Mouse (Mus musculus) CH12.LX (cell line): ENCODE data around the gene Cyp3a25. TPM values are rescaled to one million over a fixed set of nuclear protein-coding genes. Genes with fewer than 3 reads are reported as not detected.

Experiments used
- DNase-seq: peaks from one replicate; pipeline ENCODE4 v3.0.0-alpha.2; 2013; ENCODE audit errors: extremely low read depth
- H3K27ac ChIP-seq: 2 replicates; pipeline ENCODE4 v1.5.1; 2012; ENCODE audit warnings: low read depth, mild to moderate bottlenecking, control low read depth, moderate library complexity; ENCODE audit not compliant: insufficient read depth
- H3K27me3 ChIP-seq: replicated peaks from 2 replicates; pipeline ENCODE3; 2012; ENCODE audit warnings: inconsistent platforms
- H3K36me3 ChIP-seq, 2 experiments: replicated peaks in 1 of 2; 2 replicates each; pipeline versions ENCODE3 to v1.6.1; 2012; ENCODE audit warnings: inconsistent platforms in 1 of 2, low read length in 1 of 2, mild to moderate bottlenecking in 1 of 2, mixed read lengths in 1 of 2, moderate library complexity in 1 of 2; ENCODE audit not compliant: control insufficient read depth in 1 of 2, insufficient read depth in 1 of 2
- H3K4me1 ChIP-seq, 2 experiments: 2 replicates each; pipeline ENCODE4 v1.6.1; 2012; ENCODE audit warnings: inconsistent platforms in 1 of 2, moderate library complexity in 1 of 2; ENCODE audit not compliant: insufficient read depth in 2 of 2, control insufficient read depth in 1 of 2
- H3K4me2 ChIP-seq: 2 replicates; pipeline ENCODE4 v1.6.1; 2012; ENCODE audit warnings: low read depth, mild to moderate bottlenecking, control low read depth; ENCODE audit not compliant: poor library complexity, insufficient read depth, severe bottlenecking
- H3K4me3 ChIP-seq, 3 experiments: fragments of 150-350 bp in 1 of 3; sonication (generic) in 1 of 3; replicated peaks in 1 of 3; 2 replicates each; pipeline versions ENCODE3 to v1.5.1; 2011 to 2012; ENCODE audit warnings: low read depth in 2 of 3, low read length in 2 of 3, mild to moderate bottlenecking in 2 of 3, moderate library complexity in 2 of 3, control low read depth in 1 of 3, improper control_type of control experiment in 1 of 3, inconsistent platforms in 1 of 3, mixed read lengths in 1 of 3; ENCODE audit not compliant: poor library complexity in 1 of 3
- H3K79me2 ChIP-seq: replicated peaks from 2 replicates; pipeline ENCODE4 v1.6.1; 2012; ENCODE audit warnings: mild to moderate bottlenecking, moderate library complexity; ENCODE audit not compliant: control insufficient read depth, poor library complexity, insufficient read depth, severe bottlenecking; ENCODE audit errors: extremely low read depth
- H3K9ac ChIP-seq: 2 replicates; pipeline ENCODE4 v1.6.1; 2012; ENCODE audit warnings: low read depth, mild to moderate bottlenecking, control low read depth, moderate library complexity; ENCODE audit not compliant: insufficient read depth
- H3K9me3 ChIP-seq: replicated peaks from 2 replicates; pipeline ENCODE3; 2012; ENCODE audit warnings: low read length, inconsistent platforms, mixed read lengths
- ELF1 ChIP-seq: IDR thresholded peaks from 2 replicates; pipeline ENCODE4 v1.6.1; 2014; ENCODE audit warnings: low read depth, mild to moderate bottlenecking, inconsistent platforms, low read length, improper control_type of control experiment
- ETS1 ChIP-seq: conservative IDR thresholded peaks from 2 replicates; pipeline ENCODE4 v1.6.1; 2012; ENCODE audit warnings: low read depth, mild to moderate bottlenecking, inconsistent platforms, low read length, improper control_type of control experiment, moderate library complexity
- HCFC1 ChIP-seq: IDR thresholded peaks from 2 replicates; pipeline ENCODE4 v1.6.1; 2012; ENCODE audit warnings: low read depth, mild to moderate bottlenecking, inconsistent platforms, low read length, improper control_type of control experiment
- JUN ChIP-seq: IDR thresholded peaks from 2 replicates; pipeline ENCODE4 v1.6.1; 2011; ENCODE audit warnings: low read depth, mild to moderate bottlenecking, low read length, improper control_type of control experiment, moderate library complexity; ENCODE audit not compliant: insufficient read depth
- JUND ChIP-seq: conservative IDR thresholded peaks from 2 replicates; pipeline ENCODE4 v1.6.1; 2011; ENCODE audit warnings: low read depth, low read length, improper control_type of control experiment
- MAZ ChIP-seq: IDR thresholded peaks from 2 replicates; pipeline ENCODE4 v1.6.1; 2012; ENCODE audit warnings: low read depth, mild to moderate bottlenecking, inconsistent platforms, low read length, improper control_type of control experiment, moderate library complexity
- MXI1 ChIP-seq: IDR thresholded peaks from 2 replicates; pipeline ENCODE4 v1.6.1; 2011; ENCODE audit warnings: mild to moderate bottlenecking, low read depth, low read length, improper control_type of control experiment
- NELFE ChIP-seq: IDR thresholded peaks from 2 replicates; pipeline ENCODE4 v1.6.1; 2011; ENCODE audit warnings: low read depth, low read length, improper control_type of control experiment
- PAX5 ChIP-seq: IDR thresholded peaks from 2 replicates; pipeline ENCODE4 v1.6.1; 2012; ENCODE audit warnings: low read length, inconsistent platforms, mixed read lengths
- RAD21 ChIP-seq: IDR thresholded peaks from 2 replicates; pipeline ENCODE4 v1.6.1; 2011; ENCODE audit warnings: low read depth, mild to moderate bottlenecking, low read length, improper control_type of control experiment, moderate library complexity
- RCOR1 ChIP-seq: conservative IDR thresholded peaks from 2 replicates; pipeline ENCODE4 v1.6.1; 2012; ENCODE audit warnings: low read depth, mild to moderate bottlenecking, inconsistent platforms, low read length, improper control_type of control experiment
- SIN3A ChIP-seq: IDR thresholded peaks from 2 replicates; pipeline ENCODE4 v1.6.1; 2012; ENCODE audit warnings: low read length, improper control_type of control experiment, inconsistent platforms
- USF1 ChIP-seq: IDR thresholded peaks from 2 replicates; pipeline ENCODE4 v1.6.1; 2014; ENCODE audit warnings: low read depth, mild to moderate bottlenecking, inconsistent platforms, low read length, improper control_type of control experiment
- ZNF384 ChIP-seq: IDR thresholded peaks from 2 replicates; pipeline ENCODE4 v1.6.1; 2012; ENCODE audit warnings: low read depth, low read length, improper control_type of control experiment, inconsistent platforms
- dilution Hi-C: fragments of 300-500 bp; cut with MboI; formaldehyde crosslinking; loops from 2 replicates; pipeline ENCODE4 v1.14.3; 2020; ENCODE audit warnings: low sequenced_read_pairs; ENCODE audit not compliant: extremely low pct_unique_long_range_greater_than_20kb, extremely low pct_ligation_motif_present
- in situ Hi-C: fragments of 300-500 bp; cut with MboI; formaldehyde crosslinking; loops from 3 replicates; pipeline ENCODE4 v1.14.3; 2019; ENCODE audit warnings: low sequenced_read_pairs, low pct_ligation_motif_present, low pct_unique_long_range_greater_than_20kb, mixed read lengths
- polyA plus RNA-seq: library from polyadenylated mRNA; unstranded; fragments of >175 nt; gene quantifications from 2 replicates; pipeline ENCODE4 v1.2.1, GENCODE M21; 2012; ENCODE audit warnings: low read depth; ENCODE audit not compliant: insufficient read length
- total RNA-seq, 2 experiments: library from RNA; depleted of rRNA; stranded (reverse); fragments of 300-350 nt in 1 of 2; fragments of >200 nt in 1 of 2; gene quantifications; 2 replicates each; pipeline ENCODE4 v1.2.3; 2012 to 2014

The Cyp3a25 gene
- total and polyA plus RNA-seq, 3 experiments, result not detected

GRCm38 (mm10) chr5:146011251-146011650, 1.8 kb upstream of the Cyp3a25 start:
- no peak for TF ChIP-seq NELFE
- TF ChIP-seq RAD21, result no peak
- no peak for TF ChIP-seq JUN
- TF ChIP-seq JUND, result no peak
- no peak for TF ChIP-seq HCFC1
- TF ChIP-seq SIN3A, result no peak
- no peak for TF ChIP-seq PAX5
- no peak for TF ChIP-seq RCOR1
- dilution Hi-C loops, result no loop called here
- in situ Hi-C loops, result no loop called here

GRCm38 (mm10) chr5:145967080-145967479, 42.3 kb downstream of the Cyp3a25 start:
- H3K9me3 ChIP-seq, result peaks cover 13% of the 10 kb centered on the region
- H3K4me2 ChIP-seq, result no peak overlapping the region
- H3K27ac ChIP-seq, result no peak overlapping the region
- TF ChIP-seq JUN (no peak), MXI1 (no peak), ETS1 (no peak), USF1 (no peak), MAZ (no peak), NELFE (no peak), HCFC1 (no peak), JUND (no peak), ZNF384 (no peak), ELF1 (no peak)
- no peaks in the 10 kb centered on the region for H3K36me3 ChIP-seq
- no peaks in the 10 kb centered on the region for H3K4me1 ChIP-seq
- no peaks in the 10 kb centered on the region for H3K27me3 ChIP-seq
- H3K4me3 ChIP-seq, result no peak overlapping the region
- H3K79me2 ChIP-seq, result no peaks in the 10 kb centered on the region
- in situ Hi-C loops (no loop called here), dilution Hi-C loops (no loop called here)
- H3K9ac ChIP-seq, result no peak overlapping the region
- no peak for DNase-seq

More at GRCm38 (mm10) chr5:146011251-146011650, 1.8 kb upstream of the Cyp3a25 start:
- Histone ChIP-seq H3K4me2 (no peak overlapping the region), H3K79me2 (no peaks in the 10 kb centered on the region), H3K4me1 (no peaks in the 10 kb centered on the region), H3K36me3 (no peaks in the 10 kb centered on the region), H3K9me3 (no peaks in the 10 kb centered on the region), H3K4me3 (no peak overlapping the region), H3K9ac (no peak overlapping the region), H3K27ac (no peak overlapping the region), H3K27me3 (no peaks in the 10 kb centered on the region)
- DNase-seq, result no peak

Other genes with a start within 250 kb of the Cyp3a25 start
- not detected in 2 replicates for gene Cyp3a44, start 203.7 kb downstream of the Cyp3a25 start, total RNA-seq (2012; rRNA removed)
- not detected in 2 replicates for gene Cyp3a44, start 203.7 kb downstream of the Cyp3a25 start, total RNA-seq (2014; rRNA removed)
- not detected in 2 replicates for gene Cyp3a44, start 203.7 kb downstream of the Cyp3a25 start, polyA plus RNA-seq
- gene Cyp3a11, start 129.7 kb downstream of the Cyp3a25 start, total RNA-seq (2012; rRNA removed), result not detected in 2 replicates
- gene Cyp3a11, start 129.7 kb downstream of the Cyp3a25 start, total RNA-seq (2014; rRNA removed), result not detected in 2 replicates
- not detected in 2 replicates for gene Cyp3a11, start 129.7 kb downstream of the Cyp3a25 start, polyA plus RNA-seq
- not detected in 2 replicates for gene Cyp3a59, start 69.6 kb upstream of the Cyp3a25 start, total RNA-seq (2012; rRNA removed)
- gene Cyp3a59, start 69.6 kb upstream of the Cyp3a25 start, total RNA-seq (2014; rRNA removed), result not detected in 2 replicates
- gene Cyp3a59, start 69.6 kb upstream of the Cyp3a25 start, polyA plus RNA-seq, result not detected in 2 replicates
- gene Gm5565, start 150.9 kb upstream of the Cyp3a25 start, total RNA-seq (2012; rRNA removed), result not detected in 2 replicates
- not detected in 2 replicates for gene Gm5565, start 150.9 kb upstream of the Cyp3a25 start, total RNA-seq (2014; rRNA removed)
- gene Gm5565, start 150.9 kb upstream of the Cyp3a25 start, polyA plus RNA-seq, result not detected in 2 replicates
- not detected in 2 replicates for gene Gm6309, start 161.1 kb upstream of the Cyp3a25 start, total RNA-seq (2012; rRNA removed)
- gene Gm6309, start 161.1 kb upstream of the Cyp3a25 start, total RNA-seq (2014; rRNA removed), result not detected in 2 replicates
- not detected in 2 replicates for gene Gm6309, start 161.1 kb upstream of the Cyp3a25 start, polyA plus RNA-seq
- gene 1700001J03Rik, start 175.7 kb upstream of the Cyp3a25 start, total RNA-seq (2012; rRNA removed), result not detected in 2 replicates
- gene 1700001J03Rik, start 175.7 kb upstream of the Cyp3a25 start, total RNA-seq (2014; rRNA removed), result not detected in 2 replicates
- 0.44 TPM in 1 of 2 replicates, not detected in the other for gene 1700001J03Rik, start 175.7 kb upstream of the Cyp3a25 start, polyA plus RNA-seq
- 20.7 and 21.4 TPM in 2 replicates for gene Rnf6, start 211.9 kb upstream of the Cyp3a25 start, total RNA-seq (2012; rRNA removed)
- gene Rnf6, start 211.9 kb upstream of the Cyp3a25 start, total RNA-seq (2014; rRNA removed), result 15.9 and 19.1 TPM in 2 replicates
- 22.7 and 24.1 TPM in 2 replicates for gene Rnf6, start 211.9 kb upstream of the Cyp3a25 start, polyA plus RNA-seq
- 52.6 and 55.0 TPM in 2 replicates for gene Cdk8, start 221.6 kb upstream of the Cyp3a25 start, total RNA-seq (2012; rRNA removed)
- gene Cdk8, start 221.6 kb upstream of the Cyp3a25 start, total RNA-seq (2014; rRNA removed), result 99.1 and 112 TPM in 2 replicates
- gene Cdk8, start 221.6 kb upstream of the Cyp3a25 start, polyA plus RNA-seq, result 65.4 and 69.9 TPM in 2 replicates